Mouse (Mus musculus) spleen, postnatal 4 days (tissue): ENCODE measurements around the gene Iqca.

Experiments
- DNase-seq, 2 experiments: peaks; one replicate each; pipeline ENCODE4 v3.0.0; 2022; ENCODE audit warnings: low spot score in 2 of 2

The Iqca gene

DNA sequence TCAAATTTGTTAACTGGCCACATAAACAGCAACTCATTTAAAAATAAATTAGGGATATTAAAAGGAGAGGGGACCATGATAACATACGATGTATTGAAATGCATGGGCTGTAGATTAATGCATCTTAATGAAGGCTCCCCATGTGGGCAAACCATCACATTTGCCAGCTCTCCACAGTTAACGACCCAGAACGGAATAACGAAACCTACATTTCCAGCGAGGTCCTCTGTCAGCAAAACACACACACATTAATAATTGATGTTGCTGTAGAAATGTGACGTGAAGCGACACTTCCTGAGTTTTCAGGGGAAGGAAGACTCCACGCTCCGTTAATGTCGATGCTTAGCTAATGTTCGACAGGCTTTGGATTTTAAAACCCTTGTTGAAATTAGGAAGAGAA, 20.8 kb downstream of the Iqca start:
- DNase-seq = no peak

DNA sequence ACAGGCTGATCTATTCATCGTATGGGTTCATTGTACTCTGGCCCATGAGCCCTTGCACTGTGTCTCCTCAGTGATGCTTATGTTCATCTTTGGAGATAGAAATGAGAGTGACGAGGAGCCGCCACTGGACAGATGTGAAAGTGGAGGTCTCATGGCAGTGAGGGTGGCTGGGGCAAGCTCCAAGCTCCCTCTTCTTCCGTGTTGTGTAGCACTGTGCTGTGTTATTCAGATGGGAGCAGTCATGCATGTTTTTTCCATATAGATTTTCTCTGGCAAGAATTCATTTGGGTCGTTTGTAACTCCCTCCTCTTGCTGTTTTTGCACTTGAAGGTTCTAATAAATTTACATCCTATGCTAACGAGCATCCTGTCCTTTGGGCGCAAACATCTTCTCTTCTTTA, 21.2 kb downstream of the Iqca start:
- no peak for DNase-seq

DNA sequence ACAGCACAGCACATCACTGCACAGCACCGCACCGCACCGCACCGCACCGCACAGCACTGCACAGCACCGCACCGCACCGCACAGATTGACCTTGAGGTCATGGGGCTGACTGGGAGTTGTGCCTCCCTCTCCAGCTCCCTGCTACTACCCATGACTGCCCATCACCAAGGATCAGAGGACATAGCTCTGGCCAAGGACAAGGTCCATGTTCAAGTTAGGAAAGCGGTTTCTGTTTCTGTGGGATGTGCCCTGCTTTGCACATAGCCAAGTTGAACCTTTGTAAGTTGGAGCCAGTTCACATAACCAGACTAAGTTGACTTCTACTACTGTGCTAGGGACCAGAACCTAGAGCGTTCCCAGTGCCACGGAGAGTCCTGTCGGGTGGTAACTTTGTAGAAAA, 28.6 kb downstream of the Iqca start:
- DNase-seq = no peak

DNA sequence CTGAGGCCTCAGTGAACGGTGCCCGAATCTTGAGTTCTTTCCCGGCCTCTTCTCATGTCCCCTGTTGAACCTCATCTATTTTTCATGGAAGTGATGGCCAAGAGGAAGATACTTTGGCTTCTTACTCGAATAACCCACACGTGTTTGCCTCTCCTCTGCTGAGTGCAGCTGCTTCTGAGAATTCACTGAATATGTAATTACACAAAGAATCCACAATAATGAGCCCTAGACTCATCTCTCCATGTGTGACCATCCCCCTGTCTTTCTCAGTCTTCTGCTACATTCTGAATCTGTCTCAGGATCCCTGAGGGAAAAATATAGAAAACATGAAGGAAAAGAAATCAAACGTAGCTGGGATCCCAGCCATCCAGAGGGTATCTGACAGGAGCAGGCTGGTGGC, 32.5 kb downstream of the Iqca start:
- DNase-seq = no peak

DNA sequence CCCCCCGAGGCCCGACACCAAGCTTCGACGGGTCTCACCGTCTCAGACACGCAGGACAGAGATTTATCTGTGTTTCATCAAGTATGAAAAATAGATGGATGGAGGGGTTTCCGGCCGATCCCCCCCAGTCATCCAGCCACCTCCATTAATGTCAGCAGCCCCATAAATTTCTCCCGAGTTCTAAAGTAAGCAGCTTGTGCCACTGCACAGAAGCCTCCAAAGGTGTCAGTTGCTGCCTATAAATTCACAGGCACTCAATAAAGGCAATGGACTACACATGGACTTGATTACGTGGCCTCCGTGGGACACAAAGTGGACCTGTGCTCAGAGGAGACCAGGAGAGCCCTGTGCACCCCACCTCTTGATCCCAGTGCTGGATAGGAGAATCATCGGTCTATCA, 34.0 kb downstream of the Iqca start:
- no peak for DNase-seq

DNA sequence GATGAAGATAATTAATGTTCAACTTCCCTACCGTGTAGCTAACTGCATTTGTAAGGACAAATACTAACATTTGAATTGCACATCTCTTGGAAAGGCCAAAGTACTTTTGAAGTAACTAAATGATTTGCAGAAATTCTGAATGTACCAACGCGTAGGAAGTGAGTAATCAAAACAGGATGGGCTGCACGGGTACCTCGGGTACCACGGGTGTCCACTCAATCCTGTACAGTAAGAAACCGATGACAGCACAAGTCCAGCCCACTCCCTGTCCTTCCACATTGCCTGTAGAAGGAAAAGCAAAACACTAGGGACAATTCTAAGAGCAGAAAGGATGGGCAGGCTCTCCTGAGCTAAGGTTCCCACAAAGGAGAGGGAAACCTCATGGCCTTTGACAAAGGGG, 36.0 kb downstream of the Iqca start:
- no peak for DNase-seq

DNA sequence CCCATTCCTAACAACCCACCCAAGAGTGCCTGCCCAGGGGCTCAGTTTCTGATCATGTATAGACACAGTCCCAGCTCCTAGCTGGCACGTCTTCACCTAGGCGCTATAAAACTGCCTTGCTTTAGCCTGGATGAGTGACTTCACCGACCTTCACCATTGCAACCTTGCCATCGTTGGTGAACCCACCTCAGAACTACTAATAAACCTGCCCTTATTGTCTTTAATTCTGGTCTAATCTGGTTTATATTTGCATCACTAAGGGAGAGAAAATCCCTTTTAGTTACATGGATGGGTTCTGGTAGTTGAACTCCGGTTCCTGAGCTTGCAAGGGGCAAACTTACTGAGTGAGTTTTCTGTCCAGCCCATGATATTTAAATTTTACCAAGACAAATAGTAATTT, 38.6 kb downstream of the Iqca start:
- DNase-seq = no peak

DNA sequence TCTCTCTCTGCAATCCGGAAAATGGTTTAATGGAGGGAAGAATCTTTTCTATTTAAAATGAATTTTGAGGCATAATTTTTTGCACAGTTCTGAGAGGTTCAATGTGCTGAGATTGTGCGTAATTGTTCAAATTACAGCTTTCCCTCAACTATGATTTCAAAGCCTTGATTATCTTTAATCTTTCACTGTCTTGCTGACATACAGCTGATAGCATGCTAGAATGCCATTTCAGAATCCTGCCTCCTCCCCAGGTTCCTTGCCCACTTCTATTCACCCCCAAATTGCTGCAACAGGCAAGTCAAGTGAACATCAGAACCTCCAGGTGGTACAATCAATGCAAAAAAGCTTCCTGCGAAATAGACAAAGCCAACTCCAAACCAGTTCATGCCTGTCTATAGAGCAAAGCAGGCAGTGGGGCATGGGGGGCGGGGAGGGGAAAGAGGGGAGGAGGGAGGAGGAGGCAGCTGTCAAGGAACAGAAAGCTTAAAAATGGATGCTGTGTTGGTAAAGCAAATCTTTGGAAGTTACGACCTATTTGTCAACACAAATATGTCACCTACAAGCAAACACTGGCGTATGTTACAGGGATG, 39.5 kb downstream of the Iqca start:
- DNase-seq = no peak

DNA sequence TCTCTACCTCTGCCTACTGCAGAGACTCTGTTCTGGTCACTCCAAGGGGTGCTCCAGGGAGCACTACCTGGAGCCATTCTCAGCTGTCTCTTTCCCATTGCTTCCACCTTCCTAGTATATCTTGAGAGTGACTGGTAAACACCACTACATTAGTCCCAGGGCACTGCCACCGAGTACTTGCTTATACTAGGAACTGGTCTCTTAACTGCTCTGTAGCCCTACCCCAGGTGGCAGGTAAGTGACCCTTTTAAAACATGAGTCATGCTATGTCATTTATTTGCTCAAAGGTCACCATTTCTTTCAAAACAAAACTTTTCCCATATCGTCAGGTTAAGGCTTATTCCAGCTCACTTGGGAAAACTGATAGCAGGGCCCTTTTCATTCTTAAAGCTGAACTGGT, 40.5 kb downstream of the Iqca start:
- DNase-seq = no peak

DNA sequence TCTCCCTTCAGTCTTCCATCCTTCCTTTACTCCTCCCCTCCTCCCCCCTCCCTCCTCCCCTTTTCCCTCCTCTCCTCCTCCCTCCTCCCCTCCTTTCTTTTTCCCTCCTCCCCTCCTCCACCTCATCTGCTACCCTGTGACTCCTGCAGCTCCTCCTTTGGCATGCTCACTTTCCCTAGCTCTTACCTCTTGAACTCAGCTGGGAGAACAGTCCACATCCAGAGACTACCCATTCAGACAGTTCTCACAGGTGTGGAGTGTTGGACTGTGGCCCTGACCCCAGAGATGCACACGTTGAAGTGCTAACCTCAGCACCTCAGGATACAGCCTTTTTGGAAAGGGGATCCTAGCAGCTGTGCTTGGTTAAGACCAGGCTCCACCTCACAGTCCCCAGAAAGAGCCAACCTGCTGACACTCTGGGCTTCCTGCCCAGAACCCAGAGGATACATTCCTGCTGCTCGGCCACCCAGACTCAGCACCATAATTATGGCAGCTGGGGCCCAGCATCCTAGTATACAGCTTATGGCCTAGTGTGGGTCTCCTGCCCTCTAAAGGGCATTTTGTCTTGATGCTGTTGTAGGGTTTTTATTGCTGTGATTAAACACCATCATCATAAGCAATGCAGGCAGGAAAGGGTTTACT, 41.9 kb downstream of the Iqca start:
- DNase-seq = no peak

DNA sequence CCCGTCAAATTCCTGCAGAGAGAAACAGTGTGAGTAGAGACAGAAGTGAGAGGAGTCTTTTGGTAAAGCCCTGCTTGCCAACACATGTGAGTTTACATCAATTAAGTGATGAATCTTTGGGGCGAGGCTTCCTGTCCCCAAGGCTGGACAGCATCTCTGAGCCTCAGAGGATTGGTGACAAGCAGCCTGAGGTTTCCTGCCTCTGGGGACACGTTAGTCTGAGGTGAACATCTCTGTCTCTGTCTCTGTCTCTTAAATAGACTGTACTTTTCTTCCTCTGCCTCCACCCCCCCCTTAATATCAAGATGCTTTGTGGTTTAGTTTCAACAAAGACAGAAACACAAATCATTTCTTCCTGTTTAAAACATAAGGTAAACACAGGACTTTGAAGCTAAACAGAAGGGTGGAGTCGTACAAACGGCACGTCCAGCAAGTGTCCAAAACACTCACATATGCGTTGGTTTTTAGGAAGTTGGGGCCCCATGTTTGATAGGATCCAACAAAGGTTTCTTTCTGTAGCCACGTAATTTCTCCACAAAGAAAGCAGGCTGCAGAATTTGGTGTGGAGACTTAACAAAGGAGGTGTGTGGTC, 49.2 kb downstream of the Iqca start:
- DNase-seq = no peak

DNA sequence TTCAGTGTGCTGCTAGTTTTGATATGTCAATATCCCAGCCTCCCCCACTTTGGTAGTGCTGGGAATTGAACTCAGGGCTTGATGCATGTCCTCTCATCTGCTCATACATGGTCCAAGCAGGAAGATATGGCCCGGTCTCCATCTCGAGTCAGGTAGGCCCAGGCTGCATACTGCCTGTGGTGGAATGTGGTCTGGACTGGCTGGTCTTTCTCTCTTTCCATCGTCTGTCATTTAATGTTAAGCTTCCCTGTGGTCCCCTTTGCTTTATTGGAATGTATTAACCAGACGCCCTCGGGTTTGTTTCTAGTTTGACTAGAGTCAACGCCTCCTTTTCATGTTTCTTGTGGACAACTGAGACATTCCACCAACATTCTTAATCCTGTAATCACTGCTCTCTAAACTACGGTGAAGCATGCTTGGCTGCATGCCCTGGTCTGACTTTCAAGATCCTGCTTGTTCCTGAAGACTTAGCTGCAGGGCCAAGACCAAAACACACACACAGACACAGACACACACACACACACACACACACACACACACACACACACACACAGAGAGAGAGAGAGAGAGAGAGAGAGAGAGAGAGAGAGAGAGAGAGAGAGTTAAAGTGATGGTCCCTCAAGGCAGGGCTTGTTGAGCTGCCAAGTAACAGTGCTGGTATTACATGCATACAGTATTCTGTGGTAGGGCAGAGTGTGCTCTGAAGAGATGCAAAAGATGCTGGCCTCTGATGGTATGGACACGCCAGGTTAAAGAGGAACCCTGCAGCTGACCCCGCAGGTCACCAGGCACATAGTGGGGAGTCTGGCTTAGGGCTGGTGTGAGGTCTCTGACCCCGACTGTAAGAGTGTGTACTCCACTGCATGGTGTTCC, 52.6 kb downstream of the Iqca start:
- no peak for DNase-seq

DNA sequence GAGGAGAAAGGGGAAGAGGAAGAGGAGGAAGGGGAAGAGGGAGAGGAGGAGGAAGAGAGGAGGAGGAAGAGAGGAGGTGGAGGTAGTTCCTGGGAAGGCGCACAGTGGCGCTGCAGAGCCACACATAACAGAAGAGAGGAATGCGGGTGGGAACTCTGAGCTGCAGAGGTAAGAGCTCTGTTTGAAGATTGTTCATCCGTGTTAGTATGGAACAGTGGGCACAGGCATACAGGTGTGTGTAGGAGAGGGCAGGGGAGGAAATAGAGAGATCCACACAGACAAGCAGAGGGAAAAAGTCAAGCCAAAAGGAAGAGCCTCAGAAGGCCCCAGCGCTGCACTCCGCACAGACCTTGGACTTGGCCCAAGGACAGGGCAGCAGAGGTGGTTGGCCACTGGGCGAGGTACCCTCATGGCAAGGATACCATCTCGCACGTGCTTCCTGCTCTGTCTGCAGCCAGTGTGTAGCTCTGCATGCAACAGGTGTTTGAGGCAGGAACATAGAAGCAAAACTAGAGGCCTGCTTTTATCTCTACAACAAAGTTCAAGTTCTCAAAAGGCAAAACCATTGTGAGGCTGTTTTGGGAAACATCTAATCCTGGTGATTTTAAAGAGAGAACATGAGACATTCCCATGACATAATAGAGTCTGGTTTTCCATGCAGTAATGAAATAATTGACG, 60.2 kb downstream of the Iqca start:
- DNase-seq = no peak

DNA sequence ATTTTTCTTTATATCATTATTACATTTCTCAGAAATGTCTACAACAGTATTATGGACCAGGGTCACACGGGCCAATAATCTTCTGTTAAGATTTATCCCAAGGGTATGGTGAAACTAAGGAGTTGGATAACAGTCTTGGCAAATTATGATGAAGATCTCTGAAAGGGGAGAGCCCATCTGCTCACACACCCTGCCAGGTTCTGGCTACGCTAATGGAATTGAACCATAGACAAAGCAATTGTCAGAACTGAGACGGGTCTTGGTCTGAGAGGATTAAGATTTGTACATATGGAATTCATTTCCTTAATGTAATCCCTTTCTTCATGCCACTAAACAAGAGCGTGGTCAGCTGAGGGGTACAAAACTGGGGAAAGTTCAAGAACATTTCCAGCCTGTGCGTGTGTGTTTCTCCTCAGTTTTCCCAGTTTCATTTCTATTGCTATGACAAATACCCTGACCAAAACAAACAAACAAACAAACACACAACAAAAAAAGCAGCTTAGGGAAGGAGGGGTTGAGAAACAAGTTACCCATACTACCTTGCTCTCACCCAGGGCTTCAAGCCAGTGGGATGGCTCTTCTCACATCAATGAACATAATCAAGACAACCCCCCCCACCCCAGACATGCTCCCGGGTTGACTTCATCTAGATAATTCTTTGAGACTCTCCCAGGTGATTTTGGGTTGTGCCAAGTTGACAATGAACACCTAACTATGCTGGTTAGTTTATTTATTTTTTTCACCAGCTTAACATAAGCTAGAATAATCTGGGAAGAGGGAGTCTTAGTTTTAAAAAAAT, 64.8 kb downstream of the Iqca start:
- DNase-seq = no peak

DNA sequence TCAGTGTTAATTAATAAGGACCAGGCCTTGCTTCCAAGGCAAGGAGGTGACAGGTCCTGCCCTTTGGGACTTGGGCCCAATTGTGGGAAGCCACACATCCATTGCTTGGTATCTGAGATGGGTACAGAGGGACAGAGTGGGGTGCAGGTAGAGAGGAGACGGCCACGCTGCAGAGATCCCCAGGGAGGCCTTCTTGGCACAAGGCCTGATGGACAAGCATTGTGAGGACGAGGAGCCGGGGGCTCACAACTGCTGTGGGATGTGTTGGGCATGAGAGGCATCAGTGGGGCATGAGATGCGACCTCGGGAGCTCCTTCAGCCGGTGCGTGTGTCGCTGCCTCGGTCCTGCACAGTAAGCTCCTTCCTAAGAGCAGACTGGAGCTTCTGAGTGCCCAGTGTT, 66.7 kb downstream of the Iqca start:
- no peak for DNase-seq

DNA sequence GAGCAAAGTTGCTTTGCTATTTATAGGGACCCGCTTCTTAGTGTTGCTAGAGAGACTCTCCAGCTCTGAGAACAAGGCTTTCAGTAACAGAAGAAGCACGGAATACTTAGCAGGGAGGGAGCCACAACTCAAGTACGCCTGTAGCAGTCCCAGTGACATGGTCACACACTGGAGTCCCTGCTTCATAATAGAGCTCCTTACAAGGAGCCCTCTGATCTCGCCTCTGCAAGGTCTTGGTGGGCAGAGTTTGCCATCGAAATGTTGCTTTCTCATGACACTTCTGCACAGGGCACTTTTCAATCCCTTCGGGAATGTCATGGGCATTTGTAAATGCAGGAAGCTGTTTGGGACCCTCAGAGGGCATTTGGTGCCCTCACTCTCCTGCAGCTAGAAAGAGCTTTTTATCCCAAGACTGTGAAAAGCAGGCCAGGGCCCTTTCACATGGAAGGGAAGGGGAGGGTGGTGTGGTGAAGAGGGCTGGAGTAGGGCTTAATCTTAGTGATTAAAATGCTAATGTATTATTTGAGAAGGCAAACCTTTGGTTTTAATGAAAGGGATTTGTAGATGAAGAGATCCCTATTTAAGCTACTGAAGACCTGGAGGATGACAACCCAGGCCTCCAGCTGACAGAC, 67.6 kb downstream of the Iqca start:
- no peak for DNase-seq

DNA sequence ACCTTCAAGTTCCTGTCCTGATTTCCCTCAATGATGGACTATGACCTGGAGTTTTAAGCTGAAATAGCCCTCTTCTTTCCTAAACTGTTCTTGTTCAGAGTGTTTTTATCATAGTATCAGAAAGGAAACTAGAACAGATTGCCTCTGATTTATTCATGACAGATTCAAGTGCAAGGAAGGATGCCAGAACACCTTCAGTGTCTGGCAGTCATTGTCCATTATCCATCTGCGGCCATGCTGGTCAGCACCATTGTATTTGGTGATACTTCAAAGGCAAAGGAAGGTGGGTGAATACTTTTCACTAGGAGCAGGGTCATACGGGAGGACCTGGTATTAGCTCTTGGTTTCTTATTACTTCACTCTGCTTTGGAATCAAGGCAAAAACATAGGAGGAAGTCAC, 76.9 kb downstream of the Iqca start:
- no peak for DNase-seq

DNA sequence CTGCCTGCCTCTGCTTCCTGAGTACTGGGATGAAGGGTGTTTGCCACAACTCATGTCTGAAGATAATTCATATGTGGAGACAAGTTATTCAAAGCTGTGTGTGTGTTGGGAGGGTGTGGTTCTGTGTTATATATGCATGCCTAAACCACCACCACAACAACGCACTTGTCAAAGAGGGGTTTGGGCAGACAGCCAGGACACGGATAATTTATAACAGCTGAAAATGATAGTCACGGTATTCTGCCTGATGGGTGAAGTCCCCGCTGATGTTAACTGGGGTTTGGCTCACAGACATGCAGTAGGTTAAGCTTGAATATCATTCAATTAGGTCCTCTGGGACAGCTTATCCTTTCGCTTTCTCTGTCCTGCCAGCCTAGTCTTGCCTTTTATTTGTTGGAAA, 78.4 kb downstream of the Iqca start:
- no peak for DNase-seq

DNA sequence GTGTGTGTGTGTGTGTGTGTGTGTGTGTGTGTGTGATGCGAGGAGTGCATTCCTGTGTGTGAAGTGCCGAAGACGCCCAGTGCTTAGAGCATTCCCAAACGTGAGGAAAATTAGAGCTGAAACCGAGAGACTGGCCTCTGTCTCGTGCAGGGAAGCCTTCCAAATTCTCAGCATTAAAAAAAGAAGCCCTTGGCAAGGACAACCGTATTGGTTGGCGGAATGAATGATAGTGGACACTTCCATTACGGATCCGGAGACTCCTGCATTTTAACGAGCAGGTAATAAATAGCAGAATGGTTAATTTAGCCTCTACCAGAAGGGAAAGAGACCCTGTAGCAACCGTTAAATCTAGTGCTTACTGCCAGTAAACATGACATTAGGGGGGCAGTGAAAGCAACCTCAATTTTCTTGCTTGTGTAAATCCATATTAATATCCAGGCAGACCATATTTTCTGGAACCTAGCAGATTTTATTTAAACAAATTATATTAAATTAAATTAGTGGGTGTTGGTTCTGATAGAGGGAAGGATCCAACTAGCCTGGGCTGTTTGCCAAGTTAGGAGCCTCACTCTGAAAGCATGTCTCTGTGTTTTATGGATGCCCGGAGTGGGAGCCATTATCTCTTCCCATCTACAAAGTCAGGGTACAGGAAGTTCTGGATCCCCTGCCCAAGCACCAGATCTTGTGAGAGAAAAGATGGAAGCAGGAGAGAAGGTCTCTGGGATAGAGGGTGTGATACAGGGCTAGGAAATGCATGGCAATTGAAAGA, 81.2 kb downstream of the Iqca start:
- DNase-seq = no peak

DNA sequence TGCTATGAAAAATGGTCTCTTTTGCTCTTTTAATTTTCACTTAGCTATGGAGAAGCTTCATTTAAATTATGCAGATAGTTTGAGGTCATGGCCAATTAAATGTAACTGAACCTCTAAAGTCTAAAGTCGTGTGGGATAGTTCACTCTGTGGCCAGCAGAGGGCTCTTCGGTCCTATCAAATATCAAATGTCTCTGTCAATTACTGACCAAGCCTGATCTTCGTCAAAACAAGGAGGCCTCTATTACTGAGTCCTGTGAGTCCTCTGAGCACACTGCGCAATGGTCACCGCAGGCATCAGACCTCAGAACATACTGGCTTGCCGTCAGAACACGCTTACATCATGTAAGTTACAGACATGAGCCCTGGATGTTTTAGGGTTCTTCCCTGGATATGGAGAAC, 92.6 kb downstream of the Iqca start:
- DNase-seq = no peak
